Mouse (Mus musculus) right cerebral cortex, postnatal 14 days (tissue): Measurements from ENCODE around the gene 4930438A08Rik.
"Not testable (repeated sequence)": the region's sequence is repeated elsewhere in the genome, so short reads cannot be mapped to it uniquely, and the experiment has no call there.

Experiments
- DNase-seq: peaks from one replicate; pipeline ENCODE4 v3.0.0; 2022

4930438A08Rik gene

GRCm38 (mm10) chr11:58282518-58282917 lies 7.9 kb downstream of the 4930438A08Rik start:
- DNase-seq: no peak

GRCm38 (mm10) chr11:58289992-58290682 lies 15.5 kb downstream of the 4930438A08Rik start:
- no peak for DNase-seq

- no peak for DNase-seq
Observed at GRCm38 (mm10) chr11:58290812-58291211, 16.2 kb downstream of the 4930438A08Rik start.

GRCm38 (mm10) chr11:58292791-58293190 lies 18.2 kb downstream of the 4930438A08Rik start:
- no peak for DNase-seq

- no peak for DNase-seq
Observed at GRCm38 (mm10) chr11:58297396-58297795, 22.8 kb downstream of the 4930438A08Rik start.

GRCm38 (mm10) chr11:58301057-58301456 lies 26.5 kb downstream of the 4930438A08Rik start:
- peak; percentile 60 for DNase-seq

- DNase-seq: peak; percentile 90
Observed at GRCm38 (mm10) chr11:58301837-58302754, 27.5 kb downstream of the 4930438A08Rik start.

GRCm38 (mm10) chr11:58302774-58303445 lies 28.3 kb downstream of the 4930438A08Rik start:
- no peak for DNase-seq

- DNase-seq: no peak
Observed at GRCm38 (mm10) chr11:58303594-58303993, 29.0 kb downstream of the 4930438A08Rik start.

- DNase-seq: not testable (repeated sequence)
Observed at GRCm38 (mm10) chr11:58305299-58305698, 30.7 kb downstream of the 4930438A08Rik start.

GRCm38 (mm10) chr11:58306860-58307308 lies 32.3 kb downstream of the 4930438A08Rik start, which contains the start of gene Zfp692:
Gene Zfp692 (plus strand): TSS chr11:58307069.
- peak; percentile 97 for DNase-seq

- DNase-seq: peak; percentile 50
Observed at GRCm38 (mm10) chr11:58307411-58308080, 32.9 kb downstream of the 4930438A08Rik start.

- no peak for DNase-seq
Observed at GRCm38 (mm10) chr11:58308661-58309060, 34.1 kb downstream of the 4930438A08Rik start.

GRCm38 (mm10) chr11:58314069-58314468 lies 39.5 kb downstream of the 4930438A08Rik start:
- peak; percentile 30 for DNase-seq

GRCm38 (mm10) chr11:58315536-58316168 lies 41.1 kb downstream of the 4930438A08Rik start:
- DNase-seq: no peak

- DNase-seq: no peak
Observed at GRCm38 (mm10) chr11:58316344-58316743, 41.7 kb downstream of the 4930438A08Rik start.

- no peak for DNase-seq
Observed at GRCm38 (mm10) chr11:58316768-58317390, 42.3 kb downstream of the 4930438A08Rik start.

GRCm38 (mm10) chr11:58322824-58323569 lies 48.4 kb downstream of the 4930438A08Rik start:
- peak; percentile 96 for DNase-seq

- no peak for DNase-seq
Observed at GRCm38 (mm10) chr11:58323570-58324340, 49.2 kb downstream of the 4930438A08Rik start.
